Mouse (Mus musculus) 3134 (cell line): ENCODE results near the gene Frmpd4.

Experiments used
- DNase-seq: peaks from one replicate; pipeline ENCODE4 v3.0.0-alpha.2; 2011; ENCODE audit warnings: low spot score; ENCODE audit not compliant: insufficient read length; ENCODE audit errors: extremely low read depth

Gene Frmpd4

DNA sequence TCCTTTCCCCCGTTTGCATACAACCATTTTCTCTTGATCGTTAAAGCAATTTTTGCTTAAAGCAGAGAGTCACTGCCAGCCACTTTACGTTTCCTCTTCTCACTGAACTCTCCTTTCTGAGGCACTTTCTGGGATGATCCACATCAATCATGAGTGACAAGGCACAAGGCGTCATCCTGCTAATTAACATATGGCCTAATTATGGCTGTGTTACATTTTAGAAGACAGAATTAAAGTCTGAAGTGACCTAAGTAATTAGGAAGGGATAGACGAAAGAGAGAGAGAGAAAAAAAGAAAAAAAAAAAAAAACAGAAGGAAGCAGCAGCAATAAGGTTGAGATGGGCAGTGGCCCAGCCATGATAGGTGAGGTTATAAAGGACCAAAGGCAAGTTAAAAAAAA is at the start of gene Frmpd4:
Gene Frmpd4, minus strand, starts transcription at position 101 of the 400 bp plus-strand sequence.
- no peak for DNase-seq

DNA sequence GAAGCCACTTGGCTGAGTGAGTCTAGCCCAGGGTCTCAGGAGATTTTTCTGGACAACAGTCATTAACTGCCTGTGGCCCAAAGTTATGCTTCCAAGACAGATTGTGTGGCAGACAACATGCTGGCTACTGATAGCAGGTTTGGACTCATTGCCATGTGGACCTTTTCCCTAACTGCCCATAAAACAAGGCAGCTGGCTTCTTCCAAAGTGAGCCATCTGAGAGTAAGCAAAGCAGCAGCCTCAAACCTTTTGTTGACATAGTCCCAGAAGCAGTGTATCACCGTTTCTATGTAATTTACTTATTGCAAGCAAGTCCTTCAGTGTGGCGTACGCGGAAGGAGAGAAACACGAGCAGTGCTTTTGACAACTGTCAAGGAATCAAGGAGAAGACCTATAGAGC is 18.2 kb upstream of the Frmpd4 start:
- DNase-seq: no peak

DNA sequence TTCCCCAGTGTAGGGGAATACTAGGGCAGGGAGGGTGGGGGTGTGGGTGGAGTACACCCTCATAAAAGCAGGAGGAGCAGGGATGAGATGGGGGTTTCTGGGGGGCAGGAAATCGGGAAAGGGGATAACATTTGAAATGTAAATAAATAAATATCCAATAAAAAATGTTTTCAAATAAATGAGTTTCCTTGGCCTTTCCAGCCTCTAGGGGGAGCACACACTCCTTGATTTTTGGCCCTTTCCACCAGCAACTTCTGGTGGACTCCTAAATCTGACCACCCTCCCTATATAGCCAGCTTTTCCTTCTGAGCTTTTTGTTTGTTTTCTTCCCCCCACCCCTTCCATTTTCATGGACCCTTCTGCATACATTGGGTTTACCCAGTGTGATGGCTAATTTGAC is 7.3 kb upstream of the Frmpd4 start:
- DNase-seq: no peak

DNA sequence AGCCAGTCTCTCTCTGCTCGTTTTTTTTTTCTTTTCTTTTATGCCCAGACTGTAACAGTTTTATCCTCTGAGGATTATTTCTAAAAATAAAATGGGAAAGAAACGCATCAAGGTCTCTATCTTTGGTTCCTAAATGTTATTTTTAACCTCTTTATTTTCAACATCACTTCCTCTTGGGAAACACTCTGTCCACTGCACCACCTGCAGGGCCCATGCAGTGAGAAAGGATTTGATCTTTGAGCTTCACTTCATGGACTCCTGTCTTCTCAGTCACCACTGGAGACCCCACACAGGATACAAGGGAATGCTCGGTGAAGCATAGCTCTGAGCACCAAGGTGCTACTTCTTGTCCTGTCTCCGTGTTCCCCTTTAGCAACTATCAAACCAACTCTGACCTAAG is 5.2 kb downstream of the Frmpd4 start:
- DNase-seq: no peak

DNA sequence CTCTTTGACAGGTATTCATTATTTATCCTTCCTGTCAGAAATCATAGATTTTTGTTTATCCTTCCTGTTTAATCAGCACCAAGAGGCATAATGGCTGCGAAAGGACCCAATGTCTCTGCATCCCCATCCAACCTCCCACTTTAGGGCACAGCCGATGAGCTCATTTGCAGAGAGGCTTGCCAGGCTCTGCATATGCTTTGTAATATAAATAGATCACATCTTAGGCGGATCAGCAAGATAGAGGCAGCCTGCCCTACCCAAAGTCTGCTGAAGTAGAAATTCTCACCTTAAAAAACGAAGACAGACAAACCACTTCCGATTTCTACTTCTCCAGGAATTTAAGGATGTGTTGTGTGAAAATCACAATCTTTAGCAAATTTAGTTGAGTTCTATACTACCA is 7.8 kb downstream of the Frmpd4 start:
- DNase-seq: no peak

DNA sequence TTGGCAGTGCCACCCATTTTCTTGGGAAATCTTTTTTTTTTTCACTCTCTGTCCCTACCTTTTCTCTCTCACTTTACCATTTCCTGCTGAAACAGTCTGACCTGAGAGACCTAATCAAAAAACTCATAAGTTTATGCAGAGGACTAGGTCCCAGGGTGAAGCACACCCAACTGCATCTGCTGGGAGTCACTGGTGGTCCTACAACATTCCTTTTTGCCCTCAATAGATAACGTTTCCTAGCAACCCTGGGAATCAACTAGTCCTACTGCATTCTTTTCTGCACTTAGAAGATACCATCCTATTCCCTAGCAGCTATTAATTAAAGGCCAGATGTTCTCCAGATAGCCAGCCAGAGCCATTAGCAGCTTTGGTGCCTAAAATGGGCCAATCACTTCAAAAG is 71.8 kb downstream of the Frmpd4 start:
- DNase-seq: no peak

DNA sequence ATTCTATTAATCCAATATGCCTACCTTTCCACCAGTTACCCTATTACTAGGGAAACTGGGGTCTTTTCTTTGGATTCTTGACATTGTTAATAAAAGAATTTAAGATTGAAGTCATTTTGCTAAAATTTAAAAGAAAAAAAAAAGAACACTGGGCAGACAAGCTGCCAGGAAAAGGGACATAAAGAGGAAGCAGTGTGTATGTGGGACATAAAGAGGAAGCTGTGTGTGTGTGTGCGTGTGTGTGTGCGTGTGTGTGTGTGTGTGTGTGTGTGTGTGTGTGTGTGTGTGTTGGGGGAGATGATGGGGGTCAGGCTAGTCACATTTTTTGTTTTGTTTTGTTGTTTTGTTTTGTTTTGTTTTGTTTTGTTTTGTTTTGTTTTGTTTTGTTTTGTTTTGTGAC is 121.8 kb downstream of the Frmpd4 start:
- DNase-seq: no peak

DNA sequence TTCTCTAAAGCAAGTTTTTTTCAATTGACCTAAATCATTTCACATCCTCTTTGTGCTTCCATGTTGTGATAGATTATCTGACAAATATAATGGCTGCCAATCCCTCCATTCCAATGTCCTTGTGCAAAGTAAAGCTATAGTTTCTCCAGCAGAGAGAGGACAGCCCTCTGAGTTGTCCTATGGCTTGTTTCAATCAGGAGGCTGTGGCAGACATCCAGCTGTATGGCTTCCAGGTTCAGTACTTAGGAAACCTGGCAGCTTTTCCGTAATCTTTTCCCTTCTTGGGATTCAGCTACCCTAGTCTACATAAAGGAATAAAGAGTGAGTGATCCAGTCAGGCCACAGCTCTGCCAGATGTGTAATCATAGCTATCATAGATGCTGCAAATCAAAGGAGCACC is 145.8 kb downstream of the Frmpd4 start:
- no peak for DNase-seq

DNA sequence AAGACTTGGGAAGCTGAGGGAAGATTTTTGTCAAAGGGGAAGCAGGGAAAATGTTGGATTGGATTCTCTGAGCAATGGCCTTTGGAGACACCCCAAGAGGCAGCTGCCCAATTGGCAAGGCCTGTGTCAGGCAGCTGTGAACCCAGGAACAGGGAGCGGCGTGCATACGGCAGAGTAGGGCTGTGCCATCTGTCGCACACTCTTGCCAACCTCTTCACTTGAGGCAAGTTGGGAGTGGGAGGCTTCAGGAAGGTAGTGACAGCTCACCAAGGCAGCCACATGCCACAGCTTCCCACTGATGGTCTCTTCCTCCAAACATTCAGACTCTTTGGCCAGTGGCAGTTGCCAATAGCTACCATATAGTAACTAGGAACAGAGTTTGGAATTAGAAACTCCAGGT is 147.2 kb downstream of the Frmpd4 start:
- DNase-seq: no peak

DNA sequence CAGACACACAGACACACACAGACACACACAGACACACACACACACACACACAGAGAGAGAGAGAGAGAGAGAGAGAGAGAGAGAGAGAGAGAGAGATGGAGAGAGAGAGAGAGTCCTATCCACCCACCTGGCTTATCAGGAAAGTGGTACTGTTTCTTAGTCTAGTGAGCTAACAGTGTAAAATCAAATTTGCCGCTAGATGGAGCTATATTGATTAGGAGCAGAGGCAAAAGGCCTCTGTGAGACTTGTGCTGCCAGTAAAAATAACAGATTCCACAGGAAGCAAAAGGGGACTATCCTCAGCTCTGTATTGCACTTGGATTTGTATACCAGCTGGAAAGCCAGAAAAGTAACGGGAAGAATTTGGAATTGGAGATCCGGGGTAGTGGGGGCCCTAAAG is 161.6 kb downstream of the Frmpd4 start:
- no peak for DNase-seq

DNA sequence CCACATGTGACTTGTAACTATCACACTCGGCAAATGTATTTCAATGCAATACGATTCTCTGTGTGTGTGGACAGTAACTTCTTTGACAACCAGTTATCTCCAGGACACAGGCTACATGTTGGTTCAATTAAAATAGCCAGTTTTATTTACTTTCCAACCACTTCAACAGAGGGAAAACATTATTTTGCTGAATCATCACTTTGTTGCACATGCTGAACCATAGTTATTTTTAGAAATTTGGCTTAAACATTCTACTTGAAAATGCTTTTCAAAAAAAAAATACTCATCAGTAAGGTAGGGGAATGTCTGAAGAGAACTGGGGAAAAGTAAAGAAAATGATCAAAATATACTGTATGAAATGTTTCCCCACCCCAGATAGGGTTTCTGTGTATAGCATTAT is 173.5 kb downstream of the Frmpd4 start:
- DNase-seq: no peak

DNA sequence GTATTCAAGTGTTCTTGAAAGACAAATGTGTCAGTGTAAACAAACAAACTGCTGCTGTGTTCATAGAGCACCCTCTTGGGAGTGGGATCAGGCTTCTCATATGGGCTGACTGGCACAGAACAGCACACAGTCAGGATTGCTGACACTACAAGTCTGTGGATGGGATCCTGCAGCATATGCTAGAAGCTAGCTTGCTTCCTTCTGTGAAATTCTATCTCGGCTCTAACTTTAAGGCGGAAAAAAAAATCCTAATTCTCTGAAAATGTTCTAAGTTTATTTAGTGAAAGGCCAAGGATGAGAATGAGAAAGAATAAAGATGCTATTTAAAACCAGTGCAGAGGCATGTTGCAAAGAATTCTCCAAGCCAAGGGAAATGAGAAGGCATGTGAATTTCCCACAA is 226.6 kb downstream of the Frmpd4 start:
- DNase-seq: no peak

DNA sequence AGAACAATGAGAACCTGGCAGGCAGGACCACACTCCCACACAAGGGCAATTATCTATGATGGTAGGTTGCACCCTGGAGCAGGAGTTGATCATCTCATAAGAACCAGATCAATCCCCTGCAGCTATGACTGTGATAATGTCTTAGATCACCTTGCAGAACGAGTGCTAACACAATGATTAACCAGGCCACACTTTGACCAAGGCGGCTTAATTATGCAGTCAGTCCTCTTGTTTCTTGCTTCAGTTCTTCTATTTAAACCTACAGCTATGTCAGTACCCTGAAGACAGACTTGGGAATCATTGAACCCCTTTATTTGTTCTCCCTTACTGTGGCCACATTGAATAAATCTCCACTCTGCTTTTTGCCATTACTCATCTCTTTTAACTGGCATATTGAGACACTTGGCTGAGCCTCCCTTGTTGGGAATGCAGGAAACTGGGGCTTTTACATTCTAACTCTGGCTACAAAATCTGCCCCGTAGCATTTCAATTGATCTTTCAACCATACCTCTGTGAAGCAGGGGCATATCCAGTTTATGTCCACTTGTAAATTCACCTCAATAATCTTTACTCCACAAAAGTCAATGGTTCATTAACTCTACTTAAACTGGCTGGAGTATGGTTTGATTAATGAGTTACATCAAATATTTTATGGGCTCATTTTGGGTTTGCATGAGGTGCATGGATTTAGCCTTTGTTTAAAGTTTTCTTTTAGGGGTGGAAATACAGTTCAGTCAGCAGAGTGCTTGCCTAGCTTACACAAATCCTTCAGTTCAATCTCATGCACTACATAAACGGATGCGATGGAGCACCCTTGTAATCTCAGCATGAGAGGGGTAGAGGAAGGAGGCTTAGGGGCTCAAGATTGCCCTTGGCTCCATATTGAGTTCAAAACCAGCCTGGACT is 227.5 kb downstream of the Frmpd4 start:
- no peak for DNase-seq

DNA sequence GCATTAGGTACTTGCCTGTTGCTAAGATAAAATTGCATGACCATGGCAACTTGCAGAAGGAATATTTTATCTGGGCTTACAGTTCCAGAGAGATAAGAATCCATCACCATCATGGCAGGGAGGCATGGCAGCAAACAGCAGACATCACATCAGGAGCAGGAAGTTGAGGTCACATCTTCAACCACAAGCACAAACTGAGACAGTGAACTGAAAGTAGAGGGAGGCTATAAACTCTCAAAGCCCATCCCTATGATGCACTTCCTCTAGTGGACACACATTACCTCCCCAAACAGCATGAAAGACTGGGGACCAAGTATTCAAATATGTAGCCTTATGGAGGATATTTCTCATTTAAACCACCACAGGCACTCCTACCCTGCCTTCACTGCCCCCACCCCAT is 238.8 kb downstream of the Frmpd4 start:
- no peak for DNase-seq

DNA sequence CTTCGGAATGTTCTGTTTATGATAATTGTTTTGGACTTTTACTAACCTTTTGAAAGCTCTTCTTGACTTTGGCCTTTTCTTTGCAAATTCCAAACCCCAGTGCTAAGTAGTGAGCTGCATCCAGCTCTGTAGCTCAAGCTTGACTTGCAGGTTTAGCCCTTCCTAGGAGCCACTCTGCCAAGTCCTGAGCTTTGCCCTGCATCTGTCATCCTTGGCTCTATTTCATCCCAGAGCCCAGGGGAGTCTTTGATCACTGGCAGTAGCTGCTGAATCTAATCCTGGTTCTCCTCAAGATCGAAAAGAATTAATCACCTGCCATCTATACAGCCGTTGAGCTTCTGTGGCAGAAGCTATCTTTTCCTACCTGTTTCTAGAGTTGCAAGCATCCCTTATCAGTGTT is 251.9 kb downstream of the Frmpd4 start:
- DNase-seq: no peak

DNA sequence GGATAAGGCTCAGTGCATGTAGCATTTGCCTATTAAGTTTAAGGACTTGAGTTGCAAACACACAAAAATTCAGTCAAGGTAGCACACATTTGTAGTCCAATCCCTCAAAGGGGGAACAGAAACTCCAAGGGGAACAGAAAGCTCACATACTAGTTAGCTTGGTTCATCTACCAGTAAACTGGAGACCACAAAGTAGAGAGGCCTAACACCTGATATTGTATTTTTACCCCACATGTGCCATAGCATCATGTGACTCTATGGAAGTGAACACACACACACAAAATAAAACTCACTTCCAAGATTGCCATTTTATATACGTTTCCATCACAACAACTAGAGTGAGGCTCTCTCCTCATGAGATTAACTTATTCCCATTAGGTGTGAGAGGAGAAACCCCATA is 264.9 kb downstream of the Frmpd4 start:
- DNase-seq: no peak

DNA sequence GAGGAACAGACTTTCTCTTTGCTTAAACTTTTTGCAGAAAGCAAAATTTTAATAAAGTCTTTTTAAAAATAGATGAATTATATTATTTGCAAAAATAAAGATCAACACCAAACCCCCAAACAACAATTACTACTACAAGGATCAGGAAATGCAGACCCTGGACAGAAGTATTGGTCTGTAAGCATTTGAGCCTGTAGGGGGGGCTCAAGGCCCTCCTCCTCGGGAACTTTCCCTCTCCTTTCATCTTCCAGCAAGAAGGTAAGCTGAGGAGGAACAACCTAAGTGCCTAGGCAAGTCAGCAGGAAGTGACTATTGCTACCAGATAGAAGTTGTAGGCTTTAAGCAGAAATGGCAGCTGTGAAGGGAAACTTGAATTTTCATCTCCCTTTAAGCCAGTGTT is 266.9 kb downstream of the Frmpd4 start:
- DNase-seq: no peak

DNA sequence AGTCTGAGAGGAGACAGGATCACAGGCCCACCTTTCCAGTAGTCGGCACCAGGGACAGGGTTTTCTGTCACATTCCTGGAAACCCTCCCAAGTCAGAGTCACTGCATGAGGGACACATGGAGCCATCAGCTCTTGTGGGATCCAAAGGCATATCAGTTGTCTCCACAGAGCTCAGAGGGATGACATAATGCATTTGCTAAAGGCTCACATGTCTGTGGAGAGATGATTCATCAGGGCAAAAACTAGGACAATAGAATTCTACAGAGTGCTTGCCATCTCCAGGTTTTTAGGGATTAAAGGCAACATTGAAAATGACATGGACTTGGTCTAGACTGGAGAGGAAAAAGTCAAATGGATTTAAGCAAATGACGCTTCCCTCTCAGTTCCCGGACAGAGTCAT is 284.5 kb downstream of the Frmpd4 start:
- DNase-seq: no peak

DNA sequence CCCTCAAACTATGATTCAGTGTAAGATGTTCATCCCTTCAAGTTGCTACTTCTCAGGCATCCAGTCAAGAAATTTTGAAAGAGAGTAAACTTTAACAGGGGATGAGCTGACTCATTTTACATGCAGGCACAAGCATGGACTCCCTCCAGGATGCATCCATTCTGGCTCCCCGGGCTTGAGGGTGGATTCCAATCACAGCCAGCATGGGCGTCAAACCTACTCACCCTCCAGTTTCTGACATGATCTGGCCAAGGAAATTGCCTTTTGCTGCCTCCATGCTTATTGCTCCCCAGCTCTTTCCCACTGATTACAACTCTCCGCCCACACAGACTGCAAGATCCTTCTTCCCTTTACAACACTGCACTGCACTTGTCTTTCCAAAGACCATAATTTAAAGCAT is 370.0 kb downstream of the Frmpd4 start:
- no peak for DNase-seq

DNA sequence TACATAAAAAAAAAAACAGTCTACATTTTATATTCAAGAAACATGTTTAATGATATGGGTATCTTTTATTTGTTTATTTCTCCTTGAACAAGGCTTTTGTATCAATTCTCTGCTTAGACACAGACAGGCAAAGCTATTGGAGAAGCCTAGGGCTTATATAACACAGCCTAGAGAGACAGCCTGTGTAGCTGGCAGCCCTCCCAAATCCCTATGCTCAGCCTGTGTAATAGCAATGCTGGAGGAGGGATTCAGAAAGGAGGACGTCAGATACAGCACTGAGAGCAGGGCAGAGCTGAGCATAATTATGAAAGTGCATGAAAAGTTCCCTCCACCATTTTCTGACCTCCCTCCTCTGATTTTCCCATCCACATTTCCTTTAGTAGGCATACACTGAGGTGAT is 385.1 kb downstream of the Frmpd4 start:
- DNase-seq: no peak

DNA sequence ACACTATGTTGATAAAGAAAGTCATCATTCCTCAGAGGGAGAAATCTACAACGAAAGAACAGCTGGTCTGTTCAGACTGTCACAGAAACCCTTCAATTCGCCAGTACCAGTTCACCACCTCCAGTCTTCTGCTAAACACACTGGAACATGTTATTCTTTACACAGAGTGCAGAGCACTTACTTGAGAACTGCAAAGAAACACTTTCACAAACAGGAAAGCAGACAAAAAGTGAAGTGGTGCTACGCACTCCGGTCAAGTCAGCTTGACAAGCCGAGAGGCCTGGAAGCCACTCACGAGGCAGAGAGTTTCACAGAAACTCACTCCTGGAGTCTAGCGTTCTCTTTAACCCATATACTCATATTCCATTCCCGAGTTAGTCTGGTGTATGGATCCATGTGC is 387.5 kb downstream of the Frmpd4 start:
- DNase-seq: no peak

DNA sequence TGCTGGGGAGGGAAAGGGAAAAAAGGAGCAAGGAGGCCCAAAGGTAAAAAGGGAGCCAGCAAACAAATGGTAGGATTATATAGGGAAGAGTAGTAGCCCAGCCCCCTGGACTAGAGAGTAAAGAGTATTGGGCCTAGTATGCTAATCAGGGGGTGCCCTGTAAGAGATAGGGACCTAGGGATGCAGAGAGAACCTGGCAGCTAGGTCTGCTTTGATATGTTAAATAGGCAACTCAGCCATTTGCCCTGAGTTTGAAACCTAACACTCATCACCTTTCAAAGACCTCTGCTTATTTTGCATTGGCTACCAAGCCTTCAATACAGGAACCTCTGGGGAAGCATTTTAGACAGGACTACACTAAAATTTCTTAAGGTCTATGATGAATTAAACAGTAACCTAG is 414.0 kb downstream of the Frmpd4 start:
- no peak for DNase-seq

DNA sequence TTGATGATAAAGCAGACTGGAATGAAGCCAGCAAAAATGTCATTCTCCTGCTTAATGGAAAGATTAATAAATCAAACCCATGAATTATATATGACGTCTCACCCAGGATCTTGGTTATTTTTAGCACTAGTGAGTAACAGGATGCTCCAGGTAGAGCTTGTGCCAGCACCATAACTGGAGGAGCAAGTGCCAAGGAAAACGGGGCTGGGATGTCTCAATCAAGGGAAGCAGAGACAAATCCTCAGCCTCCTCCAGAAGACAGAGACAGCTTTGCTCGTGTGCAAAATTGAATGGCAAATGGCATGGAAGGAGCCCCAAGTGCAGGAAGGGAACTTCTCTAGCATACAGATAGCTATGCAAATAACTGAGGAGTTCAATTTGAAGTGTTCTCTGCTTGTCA is 418.2 kb downstream of the Frmpd4 start:
- no peak for DNase-seq
